Mouse (Mus musculus) adrenal gland, postnatal 0 days (tissue): Measurements from ENCODE around the gene Vps54. TPM values are rescaled to one million over a fixed set of nuclear protein-coding genes. Genes with fewer than 3 reads are reported as not detected.

ENCODE experiments used
- microRNA-seq: library from miRNA; unstranded; fragments of <30 nt; microRNA quantifications from one replicate; pipeline ENCODE4, GENCODE M21; 2016; ENCODE audit warnings: borderline replicate concordance; ENCODE audit not compliant: insufficient number of aligned reads
- polyA plus RNA-seq: library from polyadenylated mRNA; unstranded; fragments of >200 nt; fragmentation: Nextera tagmentation; extraction: Ambion mirVana; gene quantifications from 2 replicates; pipeline ENCODE4 v1.2.1, GENCODE M21; 2015

Gene Vps54
- polyA plus RNA-seq = 6.8 and 8.9 TPM in 2 replicates

GRCm38 (mm10) chr11:21239021-21239661, at the start of gene Vps54:
TSS of gene Vps54 (plus strand) at chr11:21239281.

Small RNA genes lying within 50 kb of the gene (microRNA-seq; reads per million reads assigned to microRNA genes)
- not detected for gene Mir1933

Other genes starting within 250 kb of the Vps54 start
- 20.1 and 22.6 TPM in 2 replicates for gene Peli1, start 148.0 kb upstream of the Vps54 start, polyA plus RNA-seq
- gene Ugp2, start 131.9 kb downstream of the Vps54 start, polyA plus RNA-seq = 73.4 and 84.1 TPM in 2 replicates